Mouse (Mus musculus): Measurements from ENCODE around the gene Uchl4.
A peak's percentile ranks its signal among the peaks of the same experiment; 100 is the strongest.

Uchl4 gene

DNA sequence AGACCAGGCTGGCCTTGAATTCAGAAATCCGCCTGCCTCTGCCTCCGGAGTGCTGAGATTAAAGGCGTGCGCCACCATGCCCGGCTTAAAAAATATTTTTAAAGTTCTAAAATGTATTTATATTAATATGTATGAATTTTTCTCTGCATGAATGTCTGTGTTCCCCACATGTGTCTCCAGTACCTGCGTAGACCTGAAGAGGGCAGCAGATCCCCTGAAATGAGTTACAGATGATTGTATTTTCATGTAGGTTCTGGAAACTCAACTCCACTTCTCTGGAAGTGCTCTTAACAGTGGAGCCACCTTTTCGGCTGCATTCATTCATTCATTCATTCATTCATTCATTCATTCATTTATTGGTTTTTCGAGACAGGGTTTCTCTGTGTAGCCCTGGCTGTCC, 42.7 kb downstream of the Uchl4 start:
- peak; percentile 23 for DNase-seq

DNA sequence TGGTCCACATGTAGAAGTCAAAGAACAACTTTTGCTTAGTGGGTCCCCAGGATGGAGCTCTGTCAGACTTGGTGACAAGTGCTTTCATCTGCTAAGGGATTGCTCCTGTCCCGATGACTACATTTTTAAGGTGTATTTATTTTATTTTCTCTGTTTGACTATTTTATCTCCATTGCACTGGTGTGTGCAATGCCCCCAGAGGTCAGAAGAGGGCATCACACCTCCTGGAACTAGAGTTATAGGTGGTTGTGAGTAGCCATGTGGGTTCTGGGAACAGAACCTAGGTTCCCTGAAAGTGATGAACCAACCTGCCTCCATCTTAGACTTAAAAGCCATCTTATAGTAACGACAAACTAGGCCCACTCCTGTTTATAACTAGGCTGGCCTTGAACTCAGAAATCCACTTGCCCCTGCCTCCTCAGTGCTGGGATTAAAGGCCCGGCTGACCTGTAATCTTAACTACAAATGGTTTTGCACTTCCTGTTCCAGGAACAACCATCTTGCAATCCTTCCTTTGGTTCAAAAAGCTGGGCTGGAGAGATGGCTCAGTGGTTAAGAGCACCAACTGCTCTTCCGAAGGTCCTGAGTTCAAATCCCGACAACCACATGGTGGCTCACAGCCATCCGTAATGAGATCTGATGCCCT, 43.8 kb downstream of the Uchl4 start:
- no peak for DNase-seq

DNA sequence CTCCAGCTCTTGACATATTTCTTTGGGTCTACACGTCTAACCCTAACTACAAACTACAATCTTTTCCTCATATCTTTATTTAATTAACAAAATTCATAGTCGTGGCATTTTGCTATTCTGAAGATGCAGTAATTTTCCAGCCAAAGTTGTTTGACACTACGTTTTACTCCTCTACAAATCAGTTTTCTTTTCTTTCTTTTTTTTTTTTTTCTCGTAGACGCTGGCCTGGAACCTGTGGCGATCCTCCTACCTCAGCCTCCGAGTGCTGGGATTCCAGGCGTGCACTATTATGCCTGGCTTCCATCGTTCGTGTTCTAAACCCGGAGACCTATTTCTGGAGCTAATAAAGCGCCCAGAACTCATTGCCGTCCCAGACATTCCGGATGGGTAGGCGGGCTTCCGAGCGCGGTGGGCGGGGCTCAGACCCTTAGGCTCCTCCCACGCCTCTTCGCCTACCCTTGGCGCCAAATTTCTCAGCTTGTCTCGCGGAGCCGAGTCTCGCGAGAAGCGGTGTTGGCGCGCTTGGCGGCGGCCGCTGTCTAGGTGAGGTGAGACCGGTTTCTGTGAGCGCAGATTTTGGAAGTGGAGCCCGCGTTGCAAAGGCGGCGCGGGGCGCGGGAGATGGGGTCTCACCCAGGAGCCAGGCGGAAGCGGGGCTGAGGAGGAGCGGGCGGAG, 46.2 kb downstream of the Uchl4 start, which contains the start of gene Tipin:
Gene Tipin, plus strand, starts transcription at position 477 of the 676 bp plus-strand sequence.
- peak; percentile 93 for DNase-seq

DNA sequence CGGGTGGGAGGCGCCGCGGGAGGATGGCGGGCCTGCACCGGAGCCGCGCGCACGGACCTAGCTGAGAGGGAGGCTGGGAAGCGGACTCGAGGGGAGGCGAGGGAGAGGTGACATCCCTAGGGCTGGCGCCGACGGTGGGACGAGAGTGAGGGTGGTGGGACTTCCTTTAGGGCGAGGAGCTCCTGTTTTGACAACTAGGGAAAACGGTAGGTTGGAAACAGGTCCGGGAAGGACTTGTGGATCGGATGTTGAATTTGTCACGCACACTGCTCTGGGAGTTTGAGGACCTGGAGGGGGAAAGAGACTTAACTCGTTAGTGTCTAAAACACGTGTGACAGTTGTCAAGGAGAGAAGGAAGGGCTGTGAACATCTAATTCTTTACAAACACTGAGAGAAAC, 46.8 kb downstream of the Uchl4 start:
- DNase-seq = no peak

DNA sequence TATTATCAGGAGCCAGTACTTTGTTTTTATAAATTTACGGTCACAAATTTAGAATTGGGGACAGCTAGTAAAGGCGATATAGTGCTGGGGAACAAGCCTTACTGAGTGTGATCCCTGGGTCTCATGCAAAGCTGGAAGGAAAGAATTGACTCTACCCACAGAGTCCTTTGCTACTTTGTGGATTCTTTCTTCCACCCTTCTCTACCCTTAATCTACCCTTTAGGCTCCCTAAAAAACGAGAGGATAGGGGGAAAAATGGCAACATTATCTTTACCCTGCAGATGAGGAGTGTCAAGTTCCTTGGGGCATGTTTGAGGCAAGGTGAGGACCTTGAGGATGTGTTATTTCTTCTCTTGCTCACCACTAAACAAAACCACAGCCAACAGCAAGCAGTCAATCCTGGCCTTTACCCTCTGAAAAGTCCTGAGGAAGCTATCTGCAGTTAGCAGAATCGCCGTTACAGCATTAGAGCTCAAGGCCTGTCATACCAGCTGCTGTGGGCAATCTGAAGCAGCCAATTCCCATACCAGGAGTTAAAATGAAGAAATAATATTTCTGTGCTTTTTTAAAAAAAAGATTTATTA, 47.5 kb downstream of the Uchl4 start:
- DNase-seq = no peak

All from right cerebral cortex, postnatal 25 days (tissue).